Mouse (Mus musculus): ENCODE measurements around the gene Hoxc11.

Gene Hoxc11

DNA sequence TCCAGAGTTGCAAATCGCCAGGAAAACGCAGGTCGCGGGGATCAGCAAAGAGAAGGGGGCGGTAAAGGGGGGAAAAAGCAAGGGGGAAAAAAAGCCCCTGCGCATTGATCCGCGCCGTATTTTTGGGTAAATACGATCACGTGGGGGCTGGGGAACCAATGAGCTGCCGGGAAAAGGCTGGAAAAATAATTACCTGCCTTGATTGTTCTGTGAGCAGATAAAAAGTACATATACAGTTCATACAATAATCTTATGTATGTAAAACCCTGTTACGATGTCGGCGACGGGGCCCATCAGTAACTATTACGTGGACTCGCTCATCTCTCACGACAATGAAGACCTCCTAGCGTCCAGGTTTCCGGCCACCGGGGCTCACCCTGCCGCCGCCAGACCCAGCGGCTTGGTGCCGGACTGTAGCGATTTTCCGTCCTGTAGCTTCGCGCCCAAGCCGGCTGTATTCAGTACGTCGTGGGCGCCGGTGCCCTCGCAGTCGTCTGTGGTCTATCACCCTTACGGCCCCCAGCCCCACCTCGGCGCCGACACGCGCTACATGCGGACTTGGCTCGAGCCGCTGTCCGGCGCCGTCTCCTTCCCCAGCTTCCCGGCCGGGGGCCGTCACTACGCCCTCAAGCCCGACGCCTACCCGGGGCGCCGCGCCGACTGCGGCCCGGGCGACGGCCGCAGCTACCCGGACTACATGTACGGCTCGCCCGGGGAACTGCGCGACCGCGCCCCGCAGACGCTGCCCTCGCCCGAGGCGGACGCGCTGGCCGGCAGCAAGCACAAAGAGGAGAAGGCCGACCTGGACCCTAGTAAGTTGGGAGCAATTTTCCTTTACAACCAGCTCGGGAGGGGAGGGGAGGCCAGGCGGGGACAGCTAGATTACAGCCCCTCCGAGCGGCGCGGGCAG, 27.4 kb downstream of the Hoxc11 start:
- no peak for DNase-seq (ENCODE audit: low spot score in 2 of 2)

- DNase-seq (ENCODE audit: low spot score in 2 of 2), result no peak
Measured at GRCm38 (mm10) chr15:102983716-102984115, 29.5 kb downstream of the Hoxc11 start.

DNA sequence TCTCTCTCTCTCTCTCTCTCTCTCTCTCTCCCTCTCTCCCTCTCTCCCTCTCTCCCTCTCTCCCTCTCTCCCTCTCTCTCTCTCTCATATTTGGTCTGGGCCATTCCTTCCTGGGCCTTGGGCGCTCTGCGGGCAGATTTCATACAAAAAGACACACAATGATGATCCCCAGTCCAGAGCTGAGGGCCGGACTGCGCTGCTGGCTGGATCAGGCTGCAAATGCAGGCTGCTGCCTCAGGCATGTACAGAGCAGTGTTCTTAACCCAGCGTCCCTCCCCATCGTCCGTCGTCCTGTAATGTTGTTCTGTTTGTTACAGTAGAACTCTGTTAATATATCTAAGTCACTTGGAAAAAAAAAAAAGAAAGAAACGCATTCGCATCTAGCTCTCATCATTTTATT, 30.3 kb downstream of the Hoxc11 start:
- no peak for DNase-seq (ENCODE audit: low spot score in 2 of 2)

GRCm38 (mm10) chr15:102984925-102985324, 30.7 kb downstream of the Hoxc11 start:
- no peak for DNase-seq (ENCODE audit: low spot score in 2 of 2)

DNA sequence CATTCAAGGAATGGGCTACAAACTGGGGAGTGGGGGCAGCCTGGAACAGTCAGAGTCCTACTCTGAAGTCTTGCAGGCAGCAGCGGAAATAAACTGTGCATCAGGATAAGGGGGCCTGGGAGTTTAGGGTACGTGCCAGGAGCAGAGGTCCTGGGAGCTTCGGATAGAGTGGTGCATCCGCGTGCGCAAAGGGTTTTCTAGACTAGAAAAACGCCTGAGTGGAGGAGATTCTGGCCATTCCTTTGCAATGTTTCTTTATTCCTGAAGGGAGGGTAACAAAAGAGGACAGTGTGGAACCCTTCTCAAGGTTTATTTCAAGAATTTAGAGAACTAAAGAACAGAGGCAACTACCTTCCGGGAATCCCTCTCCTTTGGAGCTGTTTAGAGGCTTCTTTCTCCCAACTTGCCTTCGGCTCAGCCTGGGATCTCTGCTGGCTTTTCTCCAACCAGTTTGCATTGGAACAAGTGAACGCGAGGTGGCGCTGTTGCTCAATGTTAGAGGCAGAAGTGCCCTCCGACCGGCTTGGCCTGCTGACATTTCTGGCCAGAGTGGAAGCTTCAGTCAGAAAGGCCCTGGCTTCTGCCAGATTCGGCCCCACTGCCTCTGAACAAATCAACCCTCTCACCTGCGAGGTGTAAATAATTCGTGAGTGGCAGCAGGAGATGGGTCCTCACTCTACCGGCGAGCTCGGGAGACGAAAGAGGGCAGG, 33.1 kb downstream of the Hoxc11 start:
- DNase-seq (ENCODE audit: low spot score in 2 of 2), result peak; percentile 64 to 66

DNA sequence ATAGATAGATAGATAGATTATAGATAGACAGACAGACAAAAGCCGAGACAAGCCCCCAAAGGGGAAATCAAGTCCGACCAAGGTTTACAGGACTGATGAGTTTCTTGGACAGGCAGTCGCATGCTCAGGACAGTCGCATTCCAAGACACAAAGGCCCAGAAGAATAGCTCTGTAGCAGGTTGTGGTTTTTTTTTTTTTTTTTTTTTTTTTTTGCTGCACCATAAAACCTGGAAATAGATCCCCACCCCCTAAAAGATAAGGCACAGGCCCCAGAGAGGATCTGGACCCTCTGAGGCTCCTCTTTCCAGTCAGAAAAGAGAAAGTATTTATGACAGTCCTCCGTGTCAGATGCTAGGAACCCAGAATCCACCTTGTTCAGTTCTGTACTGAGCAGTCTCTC, 33.9 kb downstream of the Hoxc11 start:
- no peak for DNase-seq (ENCODE audit: low spot score in 2 of 2)

DNA sequence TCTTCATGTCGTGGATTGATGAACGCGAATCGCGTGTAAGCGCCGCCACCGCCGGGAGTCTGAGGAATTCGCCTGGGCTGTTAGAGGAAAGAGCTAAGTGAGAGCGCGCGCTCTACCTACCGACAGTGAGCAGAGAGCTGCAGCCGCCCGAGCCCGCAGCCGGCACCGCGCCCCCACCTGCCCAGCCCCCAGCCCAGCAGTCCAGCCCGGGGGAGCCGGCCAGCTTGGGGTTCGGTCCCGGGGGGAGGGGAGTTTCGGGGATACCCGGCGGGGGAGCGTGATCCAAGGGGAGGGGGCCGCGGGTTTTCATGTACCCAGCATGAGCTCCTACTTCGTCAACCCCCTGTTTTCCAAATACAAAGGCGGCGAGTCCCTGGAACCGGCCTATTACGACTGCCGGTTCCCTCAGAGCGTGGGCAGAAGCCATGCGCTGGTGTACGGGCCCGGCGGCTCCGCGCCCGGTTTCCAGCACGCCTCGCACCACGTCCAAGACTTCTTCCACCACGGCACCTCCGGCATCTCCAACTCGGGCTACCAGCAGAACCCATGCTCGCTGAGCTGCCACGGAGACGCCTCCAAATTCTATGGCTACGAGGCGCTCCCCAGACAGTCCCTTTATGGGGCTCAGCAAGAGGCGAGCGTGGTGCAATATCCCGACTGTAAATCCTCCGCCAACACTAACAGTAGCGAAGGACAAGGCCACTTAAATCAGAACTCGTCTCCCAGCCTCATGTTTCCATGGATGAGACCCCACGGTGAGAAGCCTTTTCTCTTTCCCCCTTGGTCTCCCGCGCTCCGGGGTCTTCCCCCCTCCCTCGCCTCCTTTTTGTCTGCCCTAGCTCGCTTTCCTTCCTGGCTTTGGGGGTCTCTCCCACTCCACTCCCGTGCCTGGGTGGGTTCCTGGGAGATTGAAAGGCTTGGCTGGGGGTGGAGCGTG, 36.5 kb downstream of the Hoxc11 start, which contains the start of gene Hoxc8:
TSS of gene Hoxc8 (plus strand) at position 147 of the 937 bp plus-strand sequence.
- DNase-seq (ENCODE audit: low spot score in 2 of 2), result no peak

- no peak for DNase-seq (ENCODE audit: low spot score in 2 of 2)
Measured at GRCm38 (mm10) chr15:102991782-102992181, 37.6 kb downstream of the Hoxc11 start.

GRCm38 (mm10) chr15:102992206-102992605, 38.0 kb downstream of the Hoxc11 start:
- no peak for DNase-seq (ENCODE audit: low spot score in 2 of 2)

GRCm38 (mm10) chr15:102992863-102993262, 38.6 kb downstream of the Hoxc11 start:
- DNase-seq (ENCODE audit: low spot score in 2 of 2), result no peak

- no peak for DNase-seq (ENCODE audit: low spot score in 2 of 2)
Measured at GRCm38 (mm10) chr15:102996548-102996947, 42.3 kb downstream of the Hoxc11 start.

DNA sequence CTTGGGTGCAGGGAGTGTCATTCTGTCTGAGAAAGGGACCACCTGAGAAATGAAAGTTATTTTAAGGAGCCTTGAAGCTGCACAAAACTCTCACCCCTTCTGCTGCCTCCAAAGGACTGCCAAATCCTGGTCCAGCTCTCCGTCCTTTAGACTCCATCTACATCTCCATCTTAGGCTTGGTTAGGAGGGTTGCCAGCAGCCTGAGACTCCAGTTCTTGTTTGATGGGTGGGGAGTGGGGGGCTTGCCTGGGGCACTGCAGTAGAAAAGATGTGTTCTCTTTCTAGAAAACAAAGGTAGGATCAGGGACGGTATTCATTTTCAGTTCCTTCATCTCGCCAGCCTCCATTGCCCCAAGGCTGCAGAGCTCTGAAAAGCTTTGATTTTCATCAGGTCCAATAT, 43.2 kb downstream of the Hoxc11 start:
- DNase-seq (ENCODE audit: low spot score in 2 of 2), result no peak

GRCm38 (mm10) chr15:102997939-102998355, 43.7 kb downstream of the Hoxc11 start, which contains the start of gene Hoxc6:
TSS of gene Hoxc6 (plus strand) at chr15:102998257.
- DNase-seq (ENCODE audit: low spot score in 2 of 2), result no peak

- DNase-seq (ENCODE audit: low spot score in 2 of 2), result no peak
Measured at GRCm38 (mm10) chr15:102998608-102999182, 44.5 kb downstream of the Hoxc11 start.

DNA sequence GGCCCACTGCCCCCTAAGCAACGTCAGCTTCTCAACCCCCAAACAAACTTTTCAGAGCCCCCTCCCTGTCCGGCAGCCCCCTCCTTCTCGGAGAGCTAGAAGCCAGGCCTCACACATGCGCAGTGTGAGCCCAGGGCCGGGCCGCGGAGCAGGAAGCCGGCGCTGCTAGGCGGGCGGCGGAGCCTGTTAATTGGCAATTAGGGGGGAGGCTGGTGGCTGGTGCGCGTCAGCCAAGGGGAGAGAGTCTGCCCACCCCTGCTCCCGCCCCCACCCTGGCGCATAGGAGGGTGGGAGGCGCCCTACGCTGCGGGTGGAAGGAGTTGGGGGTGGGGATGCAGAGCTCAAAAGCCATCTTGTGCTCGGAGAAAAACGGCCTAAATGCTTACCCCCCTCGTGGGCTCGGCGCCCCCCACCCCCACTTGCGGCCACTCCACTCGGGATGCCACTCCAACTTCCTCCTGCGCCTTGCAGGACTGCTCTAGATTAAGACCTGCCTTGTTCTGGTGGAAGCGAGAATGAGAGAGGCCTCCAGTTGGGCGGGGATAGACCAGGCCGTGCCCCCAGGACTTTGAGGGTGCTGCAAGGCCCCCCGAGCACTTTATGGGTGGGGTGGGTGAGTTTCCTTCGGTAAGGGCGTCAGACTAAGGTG, 45.1 kb downstream of the Hoxc11 start:
- peak; percentile 41 to 43 for DNase-seq (ENCODE audit: low spot score in 2 of 2)

- no peak for DNase-seq (ENCODE audit: low spot score in 2 of 2)
Measured at GRCm38 (mm10) chr15:102999955-103000354, 45.7 kb downstream of the Hoxc11 start.

- DNase-seq (ENCODE audit: low spot score in 2 of 2), result no peak
Measured at GRCm38 (mm10) chr15:103000501-103000901, 46.3 kb downstream of the Hoxc11 start.

DNA sequence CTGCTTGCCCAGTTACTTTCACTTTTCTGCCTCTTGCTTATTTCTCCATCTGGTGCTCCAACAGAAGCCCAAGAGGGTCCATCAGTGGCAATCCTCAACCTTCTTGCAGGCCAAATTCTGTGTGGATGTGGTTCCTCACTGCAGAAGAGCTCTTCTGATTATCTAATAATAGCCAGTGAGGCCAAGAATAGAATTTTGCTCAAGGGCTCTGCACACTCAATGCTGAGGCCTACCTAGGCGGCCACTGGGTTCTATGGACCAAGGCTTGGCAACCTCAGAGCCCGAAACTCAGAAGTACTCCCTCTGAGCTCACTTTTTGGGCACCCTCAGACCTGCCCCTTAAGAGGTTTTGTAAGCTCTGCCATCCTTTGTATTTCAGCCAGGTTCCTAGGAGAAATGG, 47.1 kb downstream of the Hoxc11 start:
- DNase-seq (ENCODE audit: low spot score in 2 of 2), result no peak

DNA sequence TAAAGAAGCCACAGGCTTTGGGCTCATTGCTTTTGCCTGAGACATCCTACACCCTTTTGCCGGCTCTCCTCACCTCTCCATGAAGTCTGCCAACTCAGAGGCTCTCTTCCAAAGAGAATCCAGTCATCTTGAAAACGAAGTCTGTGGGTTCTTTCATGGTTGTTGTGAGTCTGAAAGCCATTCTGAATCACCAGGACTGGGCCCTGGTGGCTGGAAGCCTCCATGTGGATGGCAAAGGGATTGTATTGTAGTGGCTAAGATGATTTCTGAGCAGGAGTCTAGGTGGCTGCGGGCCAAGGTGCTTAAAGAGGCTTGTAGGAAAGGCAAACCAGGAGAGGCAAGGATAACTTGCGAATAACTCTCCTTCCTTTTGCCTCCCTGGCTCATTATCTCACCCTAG, 47.9 kb downstream of the Hoxc11 start:
- DNase-seq (ENCODE audit: low spot score in 2 of 2), result no peak

DNA sequence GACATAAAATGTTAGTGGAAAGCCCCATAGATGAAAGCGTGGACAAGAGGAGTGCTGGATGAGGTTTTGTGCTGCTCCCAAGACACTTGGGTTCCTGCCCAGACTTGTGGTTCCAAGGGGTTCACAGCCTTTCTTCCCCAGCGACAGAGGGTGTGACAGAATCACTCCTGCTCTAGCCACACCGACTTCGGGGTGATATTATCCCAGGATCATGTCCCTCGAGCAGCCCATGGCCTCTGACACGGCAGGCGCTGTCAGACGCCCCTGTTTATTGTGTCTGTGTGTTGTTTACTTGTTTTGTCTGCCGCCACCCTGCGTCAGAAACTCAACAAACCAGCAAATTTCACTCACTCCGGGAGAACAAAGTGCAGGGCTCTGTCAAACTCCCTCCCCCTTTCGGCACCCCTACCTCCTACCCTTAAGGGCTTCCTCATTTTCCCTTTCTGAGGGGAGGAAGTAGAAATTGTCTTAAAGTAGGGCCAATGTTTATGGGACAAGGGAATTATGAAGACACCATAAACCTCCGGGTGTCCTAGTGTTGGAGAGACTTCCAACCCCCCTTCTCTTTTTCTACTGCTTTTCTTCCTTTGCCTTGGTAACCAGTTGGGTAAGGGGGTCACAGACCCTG, 48.7 kb downstream of the Hoxc11 start:
- DNase-seq (ENCODE audit: low spot score in 2 of 2), result no peak
